Mouse (Mus musculus): ENCODE data around the gene Pbxip1. TPM values are rescaled to one million over a fixed set of nuclear protein-coding genes. Genes with fewer than 3 reads are reported as not detected.
A peak's percentile ranks its signal among the peaks of the same experiment; 100 is the strongest.
"Not testable (repeated sequence)": the region's sequence is repeated elsewhere in the genome, so short reads cannot be mapped to it uniquely, and the experiment has no call there.

Pbxip1 gene
- polyA plus RNA-seq, 1 experiment from 2014 or later: 21.7 TPM

DNA sequence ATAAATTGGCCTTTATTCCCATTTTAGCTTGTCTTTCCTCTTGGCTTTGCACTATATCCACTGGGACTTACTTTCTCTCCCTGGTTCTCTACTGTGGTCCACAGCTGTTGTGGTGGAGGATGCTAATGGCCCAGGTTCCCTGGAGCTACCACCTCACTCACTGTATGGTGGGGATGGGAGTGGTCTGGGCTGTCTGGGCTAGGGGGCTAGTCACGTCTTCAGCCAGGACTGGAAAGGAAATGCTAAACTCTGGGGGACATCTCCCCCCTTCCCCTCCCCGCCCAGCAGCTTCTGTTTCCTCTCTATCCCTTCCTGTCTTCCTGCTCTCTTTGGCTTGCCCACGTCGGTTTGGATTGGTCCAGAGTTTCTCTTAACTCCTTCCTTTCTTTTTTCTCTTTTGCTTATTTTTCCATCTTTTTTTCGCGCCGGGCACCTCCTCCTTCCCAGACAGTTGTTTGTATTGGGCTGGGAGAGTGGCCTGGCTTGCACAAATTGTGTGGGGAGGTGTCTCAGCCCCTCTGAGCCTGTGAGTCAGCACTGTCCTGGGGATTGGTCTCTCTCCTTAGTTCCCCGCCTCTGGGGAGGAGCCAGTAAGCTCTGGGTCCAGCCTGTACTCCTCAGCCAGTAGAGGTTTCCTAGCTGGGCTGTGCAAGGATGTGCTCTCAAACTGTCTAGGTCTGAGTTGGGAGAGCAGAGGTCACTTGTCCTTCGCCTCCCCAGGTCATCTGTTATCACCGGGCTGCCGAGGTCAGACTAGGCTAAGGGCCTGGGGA lies 15.3 kb upstream of the Pbxip1 start:
- Histone ChIP-seq H3K9me3 (ENCODE audit: control insufficient read depth, low read depth, low read length) (no peaks in the 10 kb centered on the region), H3K4me3 (ENCODE audit: low read depth, low read length) (peak overlapping the region; percentile 59), H3K9ac (replicated peaks; ENCODE audit: low read depth, low read length) (peak overlapping the region; percentile 50), H3K36me3 (ENCODE audit: control insufficient read depth, insufficient read depth, low read length) (peaks cover 24% of the 10 kb centered on the region), H3K27ac (ENCODE audit: low read length) (peak overlapping the region; percentile 90), H3K4me2 (replicated peaks; ENCODE audit: low read depth, low read length) (peak overlapping the region; percentile 79), H3K27me3 (ENCODE audit: control insufficient read depth, insufficient read depth, low read length) (no peaks in the 10 kb centered on the region), H3K4me1 (ENCODE audit: control insufficient read depth, insufficient read depth, low read length) (peaks cover 50% of the 10 kb centered on the region)
- WGBS: 1% methylated on average over 11 of the region's 11 CpGs
- ATAC-seq (ENCODE audit: insufficient number of reproducible peaks, insufficient read depth, low FRiP score, low read depth): peak; percentile 84

- H3K4me2 ChIP-seq (replicated peaks; ENCODE audit: low read depth, low read length): peak overlapping the region; percentile 79
- WGBS: 8% methylated on average over 22 of the region's 22 CpGs
- ATAC-seq (ENCODE audit: insufficient number of reproducible peaks, insufficient read depth, low FRiP score, low read depth): no peak
- peaks cover 43% of the 10 kb centered on the region for H3K4me1 ChIP-seq (ENCODE audit: control insufficient read depth, insufficient read depth, low read length)
- H3K9ac ChIP-seq (replicated peaks; ENCODE audit: low read depth, low read length): peak overlapping the region; percentile 50
- H3K9me3 ChIP-seq (ENCODE audit: control insufficient read depth, low read depth, low read length): no peaks in the 10 kb centered on the region
- H3K36me3 ChIP-seq (ENCODE audit: control insufficient read depth, insufficient read depth, low read length): peaks cover 24% of the 10 kb centered on the region
- H3K27ac ChIP-seq (ENCODE audit: low read length): peak overlapping the region; percentile 90
- no peaks in the 10 kb centered on the region for H3K27me3 ChIP-seq (ENCODE audit: control insufficient read depth, insufficient read depth, low read length)
- peak overlapping the region; percentile 59 for H3K4me3 ChIP-seq (ENCODE audit: low read depth, low read length)
Observed at GRCm38 (mm10) chr3:89421810-89422473, 14.6 kb upstream of the Pbxip1 start.

DNA sequence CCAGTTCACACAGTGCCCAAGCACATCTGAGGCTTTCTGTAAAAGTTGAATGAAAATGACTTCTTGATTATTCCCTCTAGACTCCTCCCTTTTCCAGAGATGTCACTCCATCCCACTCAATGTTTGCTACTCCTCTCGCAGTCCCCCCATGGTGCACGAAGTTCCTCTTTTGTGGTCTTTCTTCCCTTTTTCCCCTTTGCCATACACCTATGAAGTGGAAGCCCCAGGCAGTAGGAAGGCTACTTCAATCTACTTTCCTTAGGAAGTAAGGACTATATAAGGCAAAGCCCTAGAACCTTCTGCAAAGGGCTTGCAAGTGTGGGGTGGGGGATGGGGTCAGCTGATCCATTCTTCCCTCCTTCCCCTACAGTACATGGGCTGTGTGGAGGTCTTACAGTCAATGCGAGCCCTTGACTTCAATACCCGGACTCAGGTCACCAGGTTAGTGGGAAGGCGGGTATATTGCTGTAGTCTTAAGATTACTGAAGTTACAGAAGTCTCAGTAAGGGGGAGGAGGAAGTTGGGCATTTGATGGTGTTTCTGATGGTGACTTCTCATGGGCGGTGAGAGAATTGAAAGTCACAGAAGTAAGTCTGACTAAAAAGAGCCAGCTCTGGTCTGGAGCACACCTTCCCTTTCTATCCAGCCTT lies 13.8 kb upstream of the Pbxip1 start:
- WGBS: 58% methylated on average over 6 of the region's 6 CpGs
- H3K9me3 ChIP-seq (ENCODE audit: control insufficient read depth, low read depth, low read length): no peaks in the 10 kb centered on the region
- H3K4me1 ChIP-seq (ENCODE audit: control insufficient read depth, insufficient read depth, low read length): peaks cover 43% of the 10 kb centered on the region
- H3K4me2 ChIP-seq (replicated peaks; ENCODE audit: low read depth, low read length): peak overlapping the region; percentile 79
- no peaks in the 10 kb centered on the region for H3K27me3 ChIP-seq (ENCODE audit: control insufficient read depth, insufficient read depth, low read length)
- peak overlapping the region; percentile 50 for H3K9ac ChIP-seq (replicated peaks; ENCODE audit: low read depth, low read length)
- ATAC-seq (ENCODE audit: insufficient number of reproducible peaks, insufficient read depth, low FRiP score, low read depth): no peak
- H3K27ac ChIP-seq (ENCODE audit: low read length): peak overlapping the region; percentile 39; the same call in 1 of the 2 replicates
- H3K4me3 ChIP-seq (ENCODE audit: low read depth, low read length): peak overlapping the region; percentile 59
- H3K36me3 ChIP-seq (ENCODE audit: control insufficient read depth, insufficient read depth, low read length): peaks cover 32% of the 10 kb centered on the region

- no peak overlapping the region for H3K9ac ChIP-seq (replicated peaks; ENCODE audit: low read depth, low read length)
- H3K27me3 ChIP-seq (ENCODE audit: control insufficient read depth, insufficient read depth, low read length): no peaks in the 10 kb centered on the region
- no peak overlapping the region for H3K27ac ChIP-seq (ENCODE audit: low read length)
- H3K4me1 ChIP-seq (ENCODE audit: control insufficient read depth, insufficient read depth, low read length): peaks cover 42% of the 10 kb centered on the region
- 83% methylated on average over 5 of the region's 5 CpGs for WGBS
- peaks cover 38% of the 10 kb centered on the region for H3K36me3 ChIP-seq (ENCODE audit: control insufficient read depth, insufficient read depth, low read length)
- no peak overlapping the region for H3K4me2 ChIP-seq (replicated peaks; ENCODE audit: low read depth, low read length)
- no peak overlapping the region for H3K4me3 ChIP-seq (ENCODE audit: low read depth, low read length)
- H3K9me3 ChIP-seq (ENCODE audit: control insufficient read depth, low read depth, low read length): no peaks in the 10 kb centered on the region
- no peak for ATAC-seq (ENCODE audit: insufficient number of reproducible peaks, insufficient read depth, low FRiP score, low read depth)
Observed at GRCm38 (mm10) chr3:89424416-89425140, 11.9 kb upstream of the Pbxip1 start.

- Histone ChIP-seq H3K4me1 (ENCODE audit: control insufficient read depth, insufficient read depth, low read length) (peaks cover 37% of the 10 kb centered on the region), H3K9ac (replicated peaks; ENCODE audit: low read depth, low read length) (no peak overlapping the region), H3K27me3 (ENCODE audit: control insufficient read depth, insufficient read depth, low read length) (no peaks in the 10 kb centered on the region), H3K36me3 (ENCODE audit: control insufficient read depth, insufficient read depth, low read length) (peaks cover 38% of the 10 kb centered on the region), H3K27ac (ENCODE audit: low read length) (no peak overlapping the region), H3K9me3 (ENCODE audit: control insufficient read depth, low read depth, low read length) (no peaks in the 10 kb centered on the region), H3K4me3 (ENCODE audit: low read depth, low read length) (no peak overlapping the region), H3K4me2 (replicated peaks; ENCODE audit: low read depth, low read length) (no peak overlapping the region)
- WGBS: 80% methylated on average over 5 of the region's 5 CpGs
- ATAC-seq (ENCODE audit: insufficient number of reproducible peaks, insufficient read depth, low FRiP score, low read depth): no peak
Observed at GRCm38 (mm10) chr3:89425141-89425525, 11.4 kb upstream of the Pbxip1 start.

DNA sequence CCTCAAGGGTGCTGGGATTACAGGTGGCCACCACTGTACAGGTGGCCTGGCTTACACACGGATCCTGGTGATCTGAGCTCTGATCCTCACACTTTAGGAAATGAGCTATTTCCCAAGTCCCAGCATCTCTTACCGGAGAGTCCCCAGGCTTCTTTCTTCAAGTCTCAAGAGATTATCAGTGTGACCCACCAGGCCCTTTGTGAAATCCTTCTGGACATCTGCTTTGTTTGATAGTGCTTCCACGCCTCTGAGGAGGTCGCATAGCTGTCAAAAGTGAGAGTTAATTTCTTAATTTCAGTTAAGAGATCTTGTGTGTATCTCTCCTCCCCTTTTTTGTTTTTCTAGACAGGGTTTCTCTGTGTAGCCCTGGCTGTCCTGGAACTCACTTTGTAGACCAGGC lies 10.6 kb upstream of the Pbxip1 start:
- Histone ChIP-seq H3K9ac (replicated peaks; ENCODE audit: low read depth, low read length) (no peak overlapping the region), H3K27me3 (ENCODE audit: control insufficient read depth, insufficient read depth, low read length) (no peaks in the 10 kb centered on the region), H3K9me3 (ENCODE audit: control insufficient read depth, low read depth, low read length) (no peaks in the 10 kb centered on the region), H3K36me3 (ENCODE audit: control insufficient read depth, insufficient read depth, low read length) (peaks cover 38% of the 10 kb centered on the region), H3K4me3 (ENCODE audit: low read depth, low read length) (no peak overlapping the region), H3K4me2 (replicated peaks; ENCODE audit: low read depth, low read length) (no peak overlapping the region), H3K27ac (ENCODE audit: low read length) (no peak overlapping the region), H3K4me1 (ENCODE audit: control insufficient read depth, insufficient read depth, low read length) (peaks cover 33% of the 10 kb centered on the region)
- no peak for ATAC-seq (ENCODE audit: insufficient number of reproducible peaks, insufficient read depth, low FRiP score, low read depth)
- WGBS: 91% methylated on average over 4 of the region's 4 CpGs

GRCm38 (mm10) chr3:89429021-89429420 lies 7.5 kb upstream of the Pbxip1 start:
- H3K4me2 ChIP-seq (replicated peaks; ENCODE audit: low read depth, low read length); H3K27ac ChIP-seq (ENCODE audit: low read length); H3K4me3 ChIP-seq (ENCODE audit: low read depth, low read length); H3K9ac ChIP-seq (replicated peaks; ENCODE audit: low read depth, low read length); H3K27me3 ChIP-seq (ENCODE audit: control insufficient read depth, insufficient read depth, low read length); ATAC-seq (ENCODE audit: insufficient number of reproducible peaks, insufficient read depth, low FRiP score, low read depth); H3K9me3 ChIP-seq (ENCODE audit: control insufficient read depth, low read depth, low read length): not testable (repeated sequence)
- WGBS: 80% methylated on average over 7 of the region's 7 CpGs
- peaks cover 53% of the 10 kb centered on the region for H3K36me3 ChIP-seq (ENCODE audit: control insufficient read depth, insufficient read depth, low read length)
- H3K4me1 ChIP-seq (ENCODE audit: control insufficient read depth, insufficient read depth, low read length): peaks cover 12% of the 10 kb centered on the region
